Mouse (Mus musculus) midbrain, embryonic 16.5 days (tissue): ENCODE measurements around the gene Fam131a. TPM values are rescaled to one million over a fixed set of nuclear protein-coding genes. Genes with fewer than 3 reads are reported as not detected.

Experiments used
- ATAC-seq: fragments of 200-750 bp; cut with Nextera tagmentation; 2 replicates; pipeline ENCODE4 v1.8.0; 2017; ENCODE audit warnings: moderate TSS enrichment
- H3K27ac ChIP-seq: fragments of 300-500 bp; sonication (generic); 2 replicates; pipeline ENCODE4 v1.5.1; 2014; ENCODE audit warnings: mild to moderate bottlenecking, low read length, mixed read lengths
- H3K27me3 ChIP-seq: fragments of 300-500 bp; sonication (generic); 2 replicates; pipeline ENCODE4 v1.6.1; 2014; ENCODE audit warnings: low read depth, low read length, mixed read lengths; ENCODE audit not compliant: control insufficient read depth, insufficient read depth
- H3K36me3 ChIP-seq: fragments of 300-500 bp; sonication (generic); 2 replicates; pipeline ENCODE4 v1.6.1; 2014; ENCODE audit warnings: mild to moderate bottlenecking, low read length, moderate library complexity, mixed read lengths; ENCODE audit not compliant: control insufficient read depth, insufficient read depth
- H3K4me1 ChIP-seq: fragments of 300-500 bp; sonication (generic); 2 replicates; pipeline ENCODE4 v1.6.1; 2014; ENCODE audit warnings: mild to moderate bottlenecking, low read length, mixed read lengths; ENCODE audit not compliant: control insufficient read depth, insufficient read depth
- H3K4me2 ChIP-seq: fragments of 300-500 bp; sonication (generic); 2 replicates; pipeline ENCODE4 v1.6.1; 2014; ENCODE audit warnings: mild to moderate bottlenecking, low read length, mixed read lengths
- H3K4me3 ChIP-seq: fragments of 300-500 bp; sonication (generic); 2 replicates; pipeline ENCODE4 v1.5.1; 2014; ENCODE audit warnings: low read depth, mild to moderate bottlenecking, low read length, moderate library complexity, mixed read lengths
- H3K9ac ChIP-seq: fragments of 300-500 bp; sonication (generic); 2 replicates; pipeline ENCODE4 v1.6.1; 2014; ENCODE audit warnings: low read depth, low read length, mixed read lengths
- H3K9me3 ChIP-seq: fragments of 300-500 bp; sonication (generic); replicated peaks from 2 replicates; pipeline ENCODE4 v1.6.1; 2014; ENCODE audit warnings: mild to moderate bottlenecking, low read length, mixed read lengths; ENCODE audit not compliant: control insufficient read depth, poor library complexity, severe bottlenecking
- WGBS: fragments of 180-500 bp; shearing (Covaris S2); extraction: QIAGEN DNeasy Blood & Tissue Kit; methylation state at CpG from one replicate; pipeline ENCODE4 v1.1.7; 2014; 5-methylcytosine and 5-hydroxymethylcytosine counted together
- polyA plus RNA-seq: library from polyadenylated mRNA; unstranded; fragments of >200 nt; fragmentation: Nextera tagmentation; extraction: Ambion mirVana; gene quantifications from 2 replicates; pipeline ENCODE4 v1.2.1, GENCODE M21; 2015

The Fam131a gene
- polyA plus RNA-seq, 1 experiment from 2014 or later, result 66.5 TPM

DNA sequence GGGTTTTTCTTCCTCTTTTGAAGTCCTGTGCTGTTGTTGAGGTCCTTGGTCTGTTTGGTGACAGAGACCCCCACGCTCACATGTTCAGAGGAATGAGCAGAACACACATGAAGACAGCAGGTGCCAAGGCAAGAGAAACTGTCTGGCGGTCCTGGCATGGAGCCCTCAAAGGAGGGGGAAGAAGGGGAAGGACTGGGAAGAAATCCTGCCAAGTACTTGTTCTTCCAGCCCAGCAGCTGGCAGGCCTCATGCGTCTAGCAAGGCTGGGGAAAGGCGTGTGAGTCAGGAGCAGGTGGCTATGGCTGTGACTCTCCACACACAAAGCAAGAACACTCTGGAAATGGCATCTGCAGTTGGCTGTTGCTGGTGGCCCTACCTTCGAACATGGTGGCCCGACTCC is 53.6 kb downstream of the Fam131a start:
- no peaks in the 10 kb centered on the region for H3K36me3 ChIP-seq
- H3K9ac ChIP-seq, result no peak overlapping the region
- H3K9me3 ChIP-seq, result no peaks in the 10 kb centered on the region
- H3K27ac ChIP-seq, result no peak overlapping the region
- H3K4me1 ChIP-seq, result no peaks in the 10 kb centered on the region
- no peak for ATAC-seq
- no peak overlapping the region for H3K4me2 ChIP-seq
- no peak overlapping the region for H3K4me3 ChIP-seq
- H3K27me3 ChIP-seq, result no peaks in the 10 kb centered on the region
- 70% methylated on average over 6 of the region's 6 CpGs for WGBS

DNA sequence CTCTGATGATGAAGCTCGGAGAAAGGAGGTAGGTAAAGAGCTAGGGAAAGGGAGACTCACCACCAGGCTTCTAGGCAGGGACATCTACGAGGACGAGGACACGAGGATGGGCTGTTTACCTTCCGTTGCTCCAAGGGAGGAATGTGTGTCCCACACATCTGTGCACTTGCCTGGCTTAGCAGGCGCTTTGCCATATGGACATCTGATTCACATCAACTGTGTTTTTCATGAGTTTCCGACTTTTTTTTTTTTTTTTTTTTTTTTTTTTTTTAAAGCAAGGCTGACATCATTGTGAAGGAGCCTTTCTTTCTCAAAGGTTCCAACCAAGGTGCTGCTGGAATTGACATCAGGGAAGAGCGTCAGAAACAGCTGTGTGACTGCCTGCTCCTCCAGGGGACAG is 57.5 kb downstream of the Fam131a start:
- WGBS, result 75% methylated on average over 8 of the region's 8 CpGs
- no peaks in the 10 kb centered on the region for H3K4me1 ChIP-seq
- H3K27me3 ChIP-seq, result no peaks in the 10 kb centered on the region
- no peak for ATAC-seq
- no peak overlapping the region for H3K9ac ChIP-seq
- no peak overlapping the region for H3K4me3 ChIP-seq
- no peaks in the 10 kb centered on the region for H3K9me3 ChIP-seq
- no peak overlapping the region for H3K27ac ChIP-seq
- H3K4me2 ChIP-seq, result no peak overlapping the region
- H3K36me3 ChIP-seq, result no peaks in the 10 kb centered on the region

Other genes with a start within 250 kb of the Fam131a start
- 95.0 and 97.1 TPM in 2 replicates for gene Eif2b5, start 194.4 kb upstream of the Fam131a start, polyA plus RNA-seq
- 36.2 and 38.0 TPM in 2 replicates for gene Dvl3, start 176.3 kb upstream of the Fam131a start, polyA plus RNA-seq
- gene Ap2m1, start 157.8 kb upstream of the Fam131a start, polyA plus RNA-seq, result 1,379 and 1,416 TPM in 2 replicates
- gene Abcf3, start 144.7 kb upstream of the Fam131a start, polyA plus RNA-seq, result 80.9 and 95.7 TPM in 2 replicates
- 19.8 and 26.7 TPM in 2 replicates for gene Vwa5b2, start 103.8 kb upstream of the Fam131a start, polyA plus RNA-seq
- gene Eef1akmt4, start 81.6 kb upstream of the Fam131a start, polyA plus RNA-seq, result 7.8 and 7.9 TPM in 2 replicates
- gene Gm49333, start 81.6 kb upstream of the Fam131a start, polyA plus RNA-seq, result not detected in 2 replicates
- 39.6 and 41.6 TPM in 2 replicates for gene Alg3, start 81.5 kb upstream of the Fam131a start, polyA plus RNA-seq
- 34.5 and 40.1 TPM in 2 replicates for gene Camk2n2, start 72.0 kb upstream of the Fam131a start, polyA plus RNA-seq
- 23.2 and 23.6 TPM in 2 replicates for gene Ece2, start 63.4 kb upstream of the Fam131a start, polyA plus RNA-seq
- gene Psmd2, start 41.6 kb upstream of the Fam131a start, polyA plus RNA-seq, result 365 and 371 TPM in 2 replicates
- 127 and 134 TPM in 2 replicates for gene Eif4g1, start 24.9 kb upstream of the Fam131a start, polyA plus RNA-seq
- 83.0 and 88.0 TPM in 2 replicates for gene Polr2h, start 24.4 kb downstream of the Fam131a start, polyA plus RNA-seq
- gene Clcn2, start 24.5 kb downstream of the Fam131a start, polyA plus RNA-seq, result 22.3 and 25.4 TPM in 2 replicates
- 3.7 and 4.5 TPM in 2 replicates for gene Chrd, start 39.9 kb downstream of the Fam131a start, polyA plus RNA-seq
- gene Thpo, start 41.3 kb downstream of the Fam131a start, polyA plus RNA-seq, result 1.5 TPM in 2 replicates